8 mouse cellular contexts compared by ENCODE assay signal in the genomic region with DNA sequence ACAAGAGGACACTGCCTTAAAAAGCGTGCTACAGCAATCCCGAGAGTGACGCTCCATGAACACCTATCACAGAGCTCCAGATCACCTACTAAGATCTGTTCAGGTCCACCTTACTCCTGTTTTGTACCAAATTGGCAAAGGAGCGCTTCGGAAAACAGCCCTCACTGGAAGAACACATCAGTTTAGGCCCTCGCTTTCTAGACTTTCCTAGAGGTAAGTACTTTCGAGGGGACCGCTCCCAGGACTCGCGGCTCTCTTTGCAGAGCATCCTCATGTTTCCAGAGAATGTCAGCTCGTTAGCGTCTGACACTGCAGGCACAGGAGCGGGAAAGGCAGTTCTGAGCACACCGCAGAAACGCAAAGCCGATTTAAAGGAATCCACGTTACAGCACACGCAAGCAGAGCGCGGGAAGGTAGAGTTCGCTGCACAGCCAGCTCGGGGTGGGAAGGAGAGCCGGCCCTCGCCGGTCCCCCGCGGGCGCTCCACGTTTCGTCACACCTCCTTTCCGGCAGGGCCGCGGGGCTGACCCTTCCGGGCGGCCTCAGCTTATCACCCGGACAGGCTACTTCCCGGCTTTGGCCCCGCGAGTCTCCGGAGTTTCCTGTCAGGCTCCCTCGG. TPM values are rescaled to one million over a fixed set of nuclear protein-coding genes. Genes with fewer than 3 reads are reported as not detected.
A peak's percentile ranks its signal among the peaks of the same experiment; 100 is the strongest.
DNase-seq lines count a peak whose midpoint lies in the region; ATAC-seq and TF ChIP-seq lines count a peak whose summit lies in the region.

Gene Fer, plus strand, starts transcription at position 51 of the 619 bp plus-strand sequence.

- no peak within 1 kb of the TSS for H3K27ac ChIP-seq in ES-Bruce4 (ENCODE audit: insufficient read depth, low read length)
- peak within 1 kb of the TSS; percentile 75 for H3K27ac ChIP-seq in embryonic fibroblast, embryonic 13.5 days (ENCODE audit: insufficient read depth, low read length)
- peak within 1 kb of the TSS; percentile 95 for H3K27ac ChIP-seq in neural tube, embryonic 13.5 days (replicated peaks)

- no peaks in the 10 kb centered on the region for H3K4me1 ChIP-seq in ES-Bruce4 (ENCODE audit: control insufficient read depth, insufficient read depth, low read length)
- peaks cover 6% of the 10 kb centered on the region for H3K4me1 ChIP-seq in embryonic fibroblast, embryonic 13.5 days (ENCODE audit: control insufficient read depth, insufficient read depth, low read length)
- peaks cover 21% of the 10 kb centered on the region for H3K4me1 ChIP-seq in neural tube, embryonic 13.5 days (replicated peaks)

- peak within 1 kb of the TSS; percentile 91 for H3K4me3 ChIP-seq in ES-Bruce4 (ENCODE audit: low read depth, low read length)
- H3K4me3 ChIP-seq in embryonic fibroblast, embryonic 13.5 days (ENCODE audit: insufficient read depth, low read length): peak within 1 kb of the TSS; percentile 68
- peak within 1 kb of the TSS; percentile 88 for H3K4me3 ChIP-seq in neural tube, embryonic 13.5 days

- H3K4me2 ChIP-seq in neural tube, embryonic 13.5 days: peak within 1 kb of the TSS; percentile 91

- H3K9ac ChIP-seq in ES-Bruce4 (ENCODE audit: low read depth, poor library complexity, severe bottlenecking): peak within 1 kb of the TSS; percentile 95
- peak within 1 kb of the TSS; percentile 95 for H3K9ac ChIP-seq in neural tube, embryonic 13.5 days

- peak; percentile 46 for ATAC-seq in neural tube, embryonic 13.5 days (ENCODE audit: low read depth)

- no peaks in the 10 kb centered on the region for H3K36me3 ChIP-seq in ES-Bruce4 (ENCODE audit: control insufficient read depth, insufficient read depth, low read length, poor library complexity, severe bottlenecking)
- H3K36me3 ChIP-seq in neural tube, embryonic 13.5 days: no peaks in the 10 kb centered on the region

- TF ChIP-seq POLR2A in ES-Bruce4 (IDR thresholded peaks at IDR 0.05; ENCODE audit: insufficient read depth, low read length): no peak
- peak; percentile 36 for TF ChIP-seq POLR2A in embryonic fibroblast, embryonic 13.5 days (IDR thresholded peaks at IDR 0.05; ENCODE audit: low read depth, low read length)

- DNase-seq in frontal cortex, adult 2 months (ENCODE audit: extremely low spot score in 1 of 2, low spot score in 1 of 2): peak; percentile 7 to 30
- no peak for DNase-seq in frontal cortex, postnatal 10 days (ENCODE audit: low spot score in 2 of 2)
- DNase-seq in heart, postnatal 14 days: no peak
- DNase-seq in left cerebral cortex, postnatal 36 days (ENCODE audit: low spot score in 2 of 2): no peak
- no peak for DNase-seq in urinary bladder, postnatal 25 days (ENCODE audit: low spot score)

- H3K9me3 ChIP-seq in ES-Bruce4 (replicated peaks; ENCODE audit: control insufficient read depth, insufficient read depth, low read length, poor library complexity, severe bottlenecking): no peaks in the 10 kb centered on the region
- no peaks in the 10 kb centered on the region for H3K9me3 ChIP-seq in neural tube, embryonic 13.5 days

- intact Hi-C loops in heart, postnatal 14 days (cut with DNase I): loop anchor here (5.0 kb wide), 2 partner anchors 469 to 739 kb away; partner anchors contain the start of genes Man2a1 and Pja2
- intact Hi-C loops in left cerebral cortex, postnatal 36 days (cut with DNase I): loop anchor here (1.0 kb wide), 1 partner anchor 14 kb away; no protein-coding TSS in a partner anchor

- 1% methylated on average over 41 of the region's 41 CpGs for WGBS in neural tube, embryonic 13.5 days

- TF ChIP-seq CTCF in ES-Bruce4 (IDR thresholded peaks at IDR 0.05; ENCODE audit: low read depth, low read length): no peak
- no peak for TF ChIP-seq CTCF in embryonic fibroblast, embryonic 13.5 days (IDR thresholded peaks at IDR 0.05; ENCODE audit: borderline replicate concordance, insufficient read depth, low read length)

- no peak for TF ChIP-seq EP300 in ES-Bruce4 (IDR thresholded peaks at IDR 0.05; ENCODE audit: insufficient read depth, low read depth, low read length)

- H3K27me3 ChIP-seq in ES-Bruce4 (ENCODE audit: control insufficient read depth, insufficient read depth, low read length, poor library complexity, severe bottlenecking): no peaks in the 10 kb centered on the region; the same call in 1 of the 2 replicates
- H3K27me3 ChIP-seq in neural tube, embryonic 13.5 days: no peaks in the 10 kb centered on the region

RNA-seq across cellular contexts. Expression of gene Fer, which starts in this region (rescaled TPM):
- 9.4 and 10.2 TPM in 2 replicates for polyA plus RNA-seq in frontal cortex, adult 2 months (2012; rRNA removed)
- 28.9 and 30.0 TPM in 2 replicates for polyA plus RNA-seq in ES-Bruce4 (2011; ENCODE audit: insufficient read depth, insufficient read length, low read depth, missing spikeins)
- polyA plus RNA-seq in embryonic fibroblast, embryonic 13.5 days (2011; ENCODE audit: insufficient read length, low read depth, missing spikeins): 67.9 and 73.2 TPM in 2 replicates
- 10 to 100 TPM; 17.7 to 19.2 TPM for total RNA-seq in heart, postnatal 14 days (2021)
- total RNA-seq in left cerebral cortex, postnatal 36 days (2021): 10 to 100 TPM; 28.5 to 30.6 TPM
- 34.0 and 36.6 TPM in 2 replicates for polyA plus RNA-seq in neural tube, embryonic 13.5 days (2015; fragmentation: Nextera tagmentation; extraction: Ambion mirVana)

Comparison
In these comparisons a context has a peak if more than half of its experiments do, and no peak if none do; other contexts are left out.
1. DNase-seq: peak in frontal cortex, adult 2 months (2 of 2); none in frontal cortex, postnatal 10 days (0 of 2), heart, postnatal 14 days (0 of 2), left cerebral cortex, postnatal 36 days (0 of 2) and urinary bladder, postnatal 25 days (single experiment).
2. Peak in every context shown above with its lines, with median percentiles within 50 percentile points of each other: H3K4me3 ChIP-seq.